Mouse (Mus musculus): Measurements from ENCODE around the gene A630076J17Rik.

DNA sequence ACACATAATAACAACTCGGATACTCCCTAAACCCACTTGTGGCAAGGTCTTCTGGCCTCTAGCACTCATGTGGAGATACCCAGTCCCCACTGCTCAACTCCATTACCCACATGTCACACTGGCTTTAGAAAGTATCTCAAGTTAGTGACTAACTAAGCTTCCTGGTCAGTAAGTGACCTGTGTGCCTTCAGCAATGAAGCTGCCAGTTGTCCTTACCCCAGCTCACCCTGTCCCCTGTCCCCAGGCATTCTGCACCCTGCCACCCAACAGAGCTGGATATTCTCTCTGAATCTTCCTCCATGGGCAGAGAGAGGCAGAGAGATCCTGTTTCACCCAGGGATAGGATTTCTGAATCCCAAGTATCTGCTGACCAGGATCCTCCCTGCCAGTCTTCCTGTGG is 47.7 kb upstream of the A630076J17Rik start, which contains the start of gene Kcna10:
- TF ChIP-seq CTCF (IDR thresholded peaks at IDR 0.05; ENCODE audit: borderline replicate concordance, insufficient read depth, low read depth, low read length) (no peak), POLR2A (IDR thresholded peaks at IDR 0.05; ENCODE audit: borderline replicate concordance, insufficient read depth, low read length) (no peak)
